Mouse (Mus musculus) forebrain, postnatal 0 days (tissue): ENCODE measurements around the gene Cpeb2. TPM values are rescaled to one million over a fixed set of nuclear protein-coding genes. Genes with fewer than 3 reads are reported as not detected.

Experiments used
- ATAC-seq: fragments of 200-750 bp; cut with Nextera tagmentation; 2 replicates; pipeline ENCODE4 v1.8.0; 2017; ENCODE audit warnings: mild to moderate bottlenecking, moderate library complexity
- DNase-seq: peaks from one replicate; pipeline ENCODE4 v3.0.0-alpha.2; 2015
- H3K27ac ChIP-seq: fragments of 300-500 bp; sonication (generic); 2 replicates; pipeline ENCODE4 v1.5.1; 2014; ENCODE audit warnings: low read depth, mild to moderate bottlenecking, antibody characterized with exemption, low read length, moderate library complexity, mixed read lengths
- H3K27me3 ChIP-seq: fragments of 300-500 bp; sonication (generic); 2 replicates; pipeline ENCODE4 v1.6.1; 2014; ENCODE audit warnings: mild to moderate bottlenecking, low read length, mixed read lengths; ENCODE audit not compliant: insufficient read depth
- H3K36me3 ChIP-seq: fragments of 300-500 bp; sonication (generic); 2 replicates; pipeline ENCODE4 v1.6.1; 2014; ENCODE audit warnings: mild to moderate bottlenecking, moderate library complexity; ENCODE audit not compliant: insufficient read depth
- H3K4me1 ChIP-seq: fragments of 300-500 bp; sonication (generic); 2 replicates; pipeline ENCODE4 v1.6.1; 2014; ENCODE audit warnings: antibody characterized with exemption; ENCODE audit not compliant: insufficient read depth
- H3K4me2 ChIP-seq: fragments of 300-500 bp; sonication (generic); 2 replicates; pipeline ENCODE4 v1.6.1; 2014; ENCODE audit warnings: low read depth, mild to moderate bottlenecking, moderate library complexity
- H3K4me3 ChIP-seq: fragments of 300-500 bp; sonication (generic); 2 replicates; pipeline ENCODE4 v1.5.1; 2014; ENCODE audit warnings: low read depth, low read length, mixed read lengths
- H3K9ac ChIP-seq: fragments of 300-500 bp; sonication (generic); 2 replicates; pipeline ENCODE4 v1.6.1; 2014; ENCODE audit warnings: mild to moderate bottlenecking
- H3K9me3 ChIP-seq: fragments of 300-500 bp; sonication (generic); 2 replicates; pipeline ENCODE4 v1.6.1; 2016; ENCODE audit warnings: low read length
- CTCF ChIP-seq: sonication (generic); IDR thresholded peaks from 2 replicates; pipeline ENCODE4 v1.5.1; 2016; ENCODE audit warnings: antibody characterized with exemption, control low read depth, low read depth
- WGBS: fragments of 180-500 bp; shearing (Covaris S2); extraction: QIAGEN DNeasy Blood & Tissue Kit; methylation state at CpG from one replicate; pipeline ENCODE4 v1.1.7; 2014; 5-methylcytosine and 5-hydroxymethylcytosine counted together
- polyA plus RNA-seq: library from polyadenylated mRNA; unstranded; fragments of >200 nt; fragmentation: Nextera tagmentation; extraction: Ambion mirVana; gene quantifications from 2 replicates; pipeline ENCODE4 v1.2.1, GENCODE M21; 2015
- total RNA-seq: library from RNA; depleted of rRNA; stranded (reverse); fragments of >200 nt; gene quantifications from 2 replicates; pipeline ENCODE4 v1.2.3, GENCODE M21; 2014

Gene Cpeb2
- total and polyA plus RNA-seq, 2 experiments from 2014 or later, result 8.5 to 27.8 TPM

GRCm38 (mm10) chr5:43289752-43290446 is 56.9 kb downstream of the Cpeb2 start:
- Histone ChIP-seq H3K4me3 (no peak overlapping the region), H3K27me3 (no peaks in the 10 kb centered on the region), H3K4me1 (no peaks in the 10 kb centered on the region), H3K36me3 (peaks cover 16% of the 10 kb centered on the region; the same call in 1 of the 2 replicates), H3K9me3 (no peaks in the 10 kb centered on the region), H3K9ac (no peak overlapping the region), H3K4me2 (no peak overlapping the region), H3K27ac (no peak overlapping the region)
- TF ChIP-seq CTCF, result no peak
- 84% methylated on average over 8 of the region's 8 CpGs for WGBS
- ATAC-seq, result no peak; the same call in 1 of the 2 replicates
- DNase-seq, result no peak

DNA sequence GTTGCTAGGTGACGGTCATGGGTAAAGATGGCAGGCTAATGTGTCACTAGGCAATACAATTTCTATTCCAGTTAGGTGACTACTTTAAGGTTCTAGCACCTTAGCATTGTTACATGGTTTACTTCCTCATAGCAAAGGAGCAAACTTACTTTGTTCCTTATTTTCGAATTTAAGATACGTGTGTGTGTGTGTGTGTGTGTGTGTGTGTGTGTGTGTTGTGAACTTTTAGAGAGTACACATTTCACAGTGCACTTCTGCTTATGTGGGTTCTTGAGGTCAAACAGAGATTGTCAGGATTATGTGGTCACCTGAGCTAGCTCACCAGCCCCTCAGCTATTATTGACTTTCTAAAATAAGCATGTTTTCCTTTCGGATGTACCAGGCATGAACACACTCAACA is 60.2 kb downstream of the Cpeb2 start:
- Histone ChIP-seq H3K27ac (no peak overlapping the region), H3K9ac (no peak overlapping the region), H3K4me3 (no peak overlapping the region), H3K27me3 (no peaks in the 10 kb centered on the region), H3K4me1 (no peaks in the 10 kb centered on the region), H3K36me3 (peaks cover 6% of the 10 kb centered on the region; the same call in 1 of the 2 replicates), H3K4me2 (no peak overlapping the region), H3K9me3 (no peaks in the 10 kb centered on the region)
- no peak for TF ChIP-seq CTCF
- DNase-seq (no peak), ATAC-seq (no peak)
- 92% methylated on average over 4 of the region's 4 CpGs for WGBS

DNA sequence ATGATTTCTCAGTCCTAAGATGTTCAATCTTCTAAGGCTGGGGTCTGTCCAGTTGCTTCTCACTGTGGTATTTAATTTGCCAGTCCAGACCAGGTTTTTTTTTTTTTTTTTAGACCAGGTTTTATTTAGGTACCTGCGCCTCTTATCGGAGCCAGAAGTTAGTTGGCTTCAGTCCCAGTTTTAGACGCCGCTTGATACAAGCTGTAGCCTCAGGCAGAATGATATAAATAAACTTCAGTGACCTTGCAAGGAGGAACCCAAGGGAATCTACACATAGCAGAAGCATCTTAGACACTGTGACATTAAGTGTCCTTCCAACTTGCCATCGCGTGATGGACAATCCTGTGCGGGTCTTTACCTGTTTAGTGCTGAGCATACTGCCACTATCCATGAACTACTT is 64.5 kb downstream of the Cpeb2 start:
- no peak overlapping the region for H3K27ac ChIP-seq
- no peak for TF ChIP-seq CTCF
- no peak overlapping the region for H3K4me2 ChIP-seq
- no peaks in the 10 kb centered on the region for H3K27me3 ChIP-seq
- ATAC-seq, result no peak
- H3K4me3 ChIP-seq, result no peak overlapping the region
- H3K9me3 ChIP-seq, result no peaks in the 10 kb centered on the region
- no peaks in the 10 kb centered on the region for H3K4me1 ChIP-seq
- DNase-seq, result no peak
- no peaks in the 10 kb centered on the region for H3K36me3 ChIP-seq
- H3K9ac ChIP-seq, result no peak overlapping the region
- WGBS, result 83% methylated on average over 7 of the region's 7 CpGs

- WGBS, result 88% methylated on average over 2 of the region's 2 CpGs
- Histone ChIP-seq H3K9me3 (no peaks in the 10 kb centered on the region), H3K4me3 (no peak overlapping the region), H3K4me2 (no peak overlapping the region), H3K27ac (no peak overlapping the region), H3K4me1 (no peaks in the 10 kb centered on the region), H3K27me3 (no peaks in the 10 kb centered on the region), H3K36me3 (no peaks in the 10 kb centered on the region), H3K9ac (no peak overlapping the region)
- no peak for ATAC-seq
- DNase-seq, result no peak
- no peak for TF ChIP-seq CTCF
Observed at GRCm38 (mm10) chr5:43298975-43299374, 66.0 kb downstream of the Cpeb2 start.

DNA sequence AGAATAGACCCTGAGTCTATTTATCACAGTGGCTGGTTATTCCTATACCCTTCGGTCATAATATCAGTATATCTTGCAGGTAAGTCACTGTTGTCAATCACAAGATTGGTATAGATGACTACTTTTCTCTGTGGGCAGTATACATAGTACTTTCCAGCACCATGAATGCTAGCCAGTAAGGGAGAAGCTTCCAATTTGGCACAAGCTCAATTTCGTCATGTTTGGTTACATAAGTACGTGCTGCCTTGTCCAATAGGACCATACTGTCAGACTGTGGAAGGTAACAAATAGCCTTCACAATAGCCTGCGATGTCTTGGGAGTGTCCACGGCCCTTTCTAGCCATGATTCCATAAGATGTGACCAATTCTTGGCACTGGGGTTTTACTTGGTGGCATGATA is 67.1 kb downstream of the Cpeb2 start:
- Histone ChIP-seq H3K9ac (no peak overlapping the region), H3K9me3 (no peaks in the 10 kb centered on the region), H3K27me3 (no peaks in the 10 kb centered on the region), H3K4me3 (no peak overlapping the region), H3K27ac (no peak overlapping the region), H3K4me1 (no peaks in the 10 kb centered on the region), H3K36me3 (no peaks in the 10 kb centered on the region), H3K4me2 (no peak overlapping the region)
- ATAC-seq (no peak), DNase-seq (no peak)
- no peak for TF ChIP-seq CTCF
- 90% methylated on average over 5 of the region's 5 CpGs for WGBS

- DNase-seq, result no peak
- H3K36me3 ChIP-seq, result no peaks in the 10 kb centered on the region
- no peak overlapping the region for H3K9ac ChIP-seq
- no peaks in the 10 kb centered on the region for H3K9me3 ChIP-seq
- H3K4me1 ChIP-seq, result no peaks in the 10 kb centered on the region
- WGBS, result 44% methylated on average over 3 of the region's 3 CpGs
- no peak overlapping the region for H3K27ac ChIP-seq
- no peak overlapping the region for H3K4me3 ChIP-seq
- H3K27me3 ChIP-seq, result no peaks in the 10 kb centered on the region
- no peak for TF ChIP-seq CTCF
- H3K4me2 ChIP-seq, result no peak overlapping the region
- ATAC-seq, result no peak
Observed at GRCm38 (mm10) chr5:43300979-43301378, 68.0 kb downstream of the Cpeb2 start.

GRCm38 (mm10) chr5:43303504-43303903 is 70.5 kb downstream of the Cpeb2 start:
- Histone ChIP-seq H3K4me1 (no peaks in the 10 kb centered on the region), H3K9ac (no peak overlapping the region), H3K4me3 (no peak overlapping the region), H3K36me3 (no peaks in the 10 kb centered on the region), H3K27me3 (no peaks in the 10 kb centered on the region), H3K27ac (no peak overlapping the region), H3K4me2 (no peak overlapping the region), H3K9me3 (no peaks in the 10 kb centered on the region)
- no peak for DNase-seq
- no peak for TF ChIP-seq CTCF
- ATAC-seq, result no peak
- WGBS, result 69% methylated on average over 1 of the region's 1 CpGs

DNA sequence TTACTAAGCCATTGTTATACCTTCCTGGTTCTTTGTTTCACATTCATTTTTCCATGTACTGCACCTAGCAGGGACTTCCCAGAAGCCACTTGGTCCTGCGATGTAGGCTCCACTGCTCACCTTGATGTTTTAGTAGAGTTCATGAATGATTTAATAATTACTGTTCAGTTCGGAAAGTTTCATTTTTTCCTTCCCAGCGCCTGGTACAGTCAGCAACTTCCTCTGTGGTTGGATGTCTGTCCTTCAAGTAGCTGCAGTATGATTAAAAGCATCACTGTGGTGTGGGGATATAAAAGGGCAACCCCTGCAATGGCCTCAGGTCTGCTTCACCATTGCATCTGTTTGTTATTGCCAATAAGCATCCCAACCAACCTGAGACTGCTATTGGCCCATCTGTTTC is 72.5 kb downstream of the Cpeb2 start:
- Histone ChIP-seq H3K27ac (no peak overlapping the region), H3K27me3 (no peaks in the 10 kb centered on the region), H3K4me2 (no peak overlapping the region), H3K4me3 (no peak overlapping the region), H3K9me3 (no peaks in the 10 kb centered on the region), H3K9ac (no peak overlapping the region), H3K4me1 (no peaks in the 10 kb centered on the region), H3K36me3 (no peaks in the 10 kb centered on the region)
- no peak for TF ChIP-seq CTCF
- no peak for ATAC-seq
- WGBS, result 93% methylated on average over 3 of the region's 3 CpGs
- no peak for DNase-seq
